In genomic region chr7:138398182-138398793, GRCm38 (mm10) we compare ENCODE assay signal across 9 mouse cellular contexts. TPM values are rescaled to one million over a fixed set of nuclear protein-coding genes. Genes with fewer than 3 reads are reported as not detected.
DNase-seq lines count a peak whose midpoint lies in the region; ATAC-seq lines count a peak whose summit lies in the region.
"Had no signal": no experiment of that assay in that cellular context is flagged by ENCODE, and none has a peak within 500 bp of the region (broad histone marks: within the 10 kb centered on the region; RNA-seq: fewer than 3 reads in every experiment).

No protein-coding gene starts in this region.

- peak; percentile 87 for DNase-seq in heart, adult 11 months
- DNase-seq in heart, adult 9 months (ENCODE audit: low spot score in 2 of 2): no peak
- DNase-seq in embryo, embryonic 9.5 days (ENCODE audit: extremely low spot score): peak; percentile 75
- peak; percentile 4 for DNase-seq in yolk sac, embryonic 10.5 days (ENCODE audit: low spot score)

- WGBS in heart, embryonic 12.5 days: 2% methylated on average over 21 of the region's 21 CpGs
- 3% methylated on average over 21 of the region's 21 CpGs for WGBS in kidney, embryonic 15.5 days
- WGBS in limb, embryonic 12.5 days: 2% methylated on average over 21 of the region's 21 CpGs
- WGBS in neural tube, embryonic 12.5 days: 3% methylated on average over 21 of the region's 21 CpGs

- no peaks in the 10 kb centered on the region for H3K9me3 ChIP-seq in heart, embryonic 12.5 days (replicated peaks)
- no peaks in the 10 kb centered on the region for H3K9me3 ChIP-seq in kidney, embryonic 15.5 days (replicated peaks)
- H3K9me3 ChIP-seq in limb, embryonic 12.5 days: no peaks in the 10 kb centered on the region
- no peaks in the 10 kb centered on the region for H3K9me3 ChIP-seq in neural tube, embryonic 12.5 days

- ATAC-seq in heart, embryonic 12.5 days (ENCODE audit: insufficient number of reproducible peaks, low FRiP score): peak; percentile 39; the same call in 1 of the 2 replicates
- peak; percentile 78 for ATAC-seq in kidney, embryonic 15.5 days (replicated peaks; ENCODE audit: low FRiP score)
- ATAC-seq in limb, embryonic 12.5 days (ENCODE audit: insufficient number of reproducible peaks, insufficient read depth, low FRiP score, low TSS enrichment, low read depth): peak; percentile 37; the same call in 1 of the 2 replicates
- ATAC-seq in neural tube, embryonic 12.5 days (ENCODE audit: low FRiP score, low read depth): peak; percentile 86

- peak overlapping the region; percentile 94 for H3K4me2 ChIP-seq in heart, embryonic 12.5 days
- H3K4me2 ChIP-seq in kidney, embryonic 15.5 days: peak overlapping the region; percentile 99
- H3K4me2 ChIP-seq in limb, embryonic 12.5 days: peak overlapping the region; percentile 100
- peak overlapping the region; percentile 99 for H3K4me2 ChIP-seq in neural tube, embryonic 12.5 days (replicated peaks)

- H3K4me3 ChIP-seq in heart, embryonic 12.5 days: peak overlapping the region; percentile 59
- peak overlapping the region; percentile 59 for H3K4me3 ChIP-seq in kidney, embryonic 15.5 days (replicated peaks)
- peak overlapping the region; percentile 57 for H3K4me3 ChIP-seq in limb, embryonic 12.5 days (replicated peaks)
- peak overlapping the region; percentile 69 for H3K4me3 ChIP-seq in neural tube, embryonic 12.5 days

- no peaks in the 10 kb centered on the region for H3K36me3 ChIP-seq in heart, embryonic 12.5 days
- no peaks in the 10 kb centered on the region for H3K36me3 ChIP-seq in kidney, embryonic 15.5 days
- H3K36me3 ChIP-seq in limb, embryonic 12.5 days: no peaks in the 10 kb centered on the region
- no peaks in the 10 kb centered on the region for H3K36me3 ChIP-seq in neural tube, embryonic 12.5 days

- H3K27ac ChIP-seq in heart, embryonic 12.5 days (ENCODE audit: poor library complexity, severe bottlenecking): no peak overlapping the region
- no peak overlapping the region for H3K27ac ChIP-seq in kidney, embryonic 15.5 days
- H3K27ac ChIP-seq in limb, embryonic 12.5 days: no peak overlapping the region
- H3K27ac ChIP-seq in neural tube, embryonic 12.5 days: no peak overlapping the region

- peaks cover 13% of the 10 kb centered on the region for H3K4me1 ChIP-seq in heart, embryonic 12.5 days (replicated peaks)
- peaks cover 18% of the 10 kb centered on the region for H3K4me1 ChIP-seq in kidney, embryonic 15.5 days
- peaks cover 14% of the 10 kb centered on the region for H3K4me1 ChIP-seq in limb, embryonic 12.5 days (replicated peaks)
- peaks cover 14% of the 10 kb centered on the region for H3K4me1 ChIP-seq in neural tube, embryonic 12.5 days

- peaks cover 71% of the 10 kb centered on the region for H3K27me3 ChIP-seq in heart, embryonic 12.5 days (replicated peaks)
- H3K27me3 ChIP-seq in kidney, embryonic 15.5 days: peaks cover 56% of the 10 kb centered on the region
- H3K27me3 ChIP-seq in limb, embryonic 12.5 days: peaks cover 79% of the 10 kb centered on the region
- H3K27me3 ChIP-seq in neural tube, embryonic 12.5 days (replicated peaks): peaks cover 11% of the 10 kb centered on the region; the same call in 1 of the 2 replicates

- no peak overlapping the region for H3K9ac ChIP-seq in heart, embryonic 12.5 days
- no peak overlapping the region for H3K9ac ChIP-seq in kidney, embryonic 15.5 days
- H3K9ac ChIP-seq in limb, embryonic 12.5 days (replicated peaks): no peak overlapping the region
- peak overlapping the region; percentile 73 for H3K9ac ChIP-seq in neural tube, embryonic 12.5 days

RNA-seq across cellular contexts. Expression of gene Tcerg1l, which starts 0.8 kb away (rescaled TPM):
- polyA plus RNA-seq in heart, embryonic 12.5 days (2016; fragmentation: Nextera tagmentation; extraction: Ambion mirVana): 0.42 and 0.50 TPM in 2 replicates
- polyA plus RNA-seq in kidney, embryonic 15.5 days (2015; fragmentation: Nextera tagmentation; extraction: Ambion mirVana): 1.3 and 1.8 TPM in 2 replicates
- polyA plus RNA-seq in limb, embryonic 12.5 days (2016; fragmentation: Nextera tagmentation; extraction: Ambion mirVana): 1.8 and 3.0 TPM in 2 replicates
- 13.5 and 14.1 TPM in 2 replicates for polyA plus RNA-seq in neural tube, embryonic 12.5 days (2016; fragmentation: Nextera tagmentation; extraction: Ambion mirVana)
- polyA plus RNA-seq: C2C12 had no signal

Comparison
In these comparisons a context has a peak if more than half of its experiments do, and no peak if none do; other contexts are left out.
1. DNase-seq: peak in heart, adult 11 months (single experiment), embryo, embryonic 9.5 days (single experiment) and yolk sac, embryonic 10.5 days (single experiment); none in heart, adult 9 months (0 of 2).
2. Peak in every context shown above with its lines, with median percentiles within 50 percentile points of each other: ATAC-seq, H3K4me2 ChIP-seq and H3K4me3 ChIP-seq.